Mouse (Mus musculus) kidney, embryonic 15.5 days (tissue): ENCODE results near the gene Foxs1. TPM values are rescaled to one million over a fixed set of nuclear protein-coding genes. Genes with fewer than 3 reads are reported as not detected.

ENCODE experiments used
- ATAC-seq: fragments of 200-750 bp; cut with Nextera tagmentation; replicated peaks from 2 replicates; pipeline ENCODE4 v1.8.0; 2017; ENCODE audit warnings: moderate TSS enrichment; ENCODE audit not compliant: low FRiP score
- H3K27ac ChIP-seq: fragments of 300-500 bp; sonication (generic); 2 replicates; pipeline ENCODE4 v1.5.1; 2015; ENCODE audit warnings: mild to moderate bottlenecking, inconsistent platforms
- H3K27me3 ChIP-seq: fragments of 300-500 bp; sonication (generic); 2 replicates; pipeline ENCODE4 v1.6.1; 2015; ENCODE audit warnings: inconsistent platforms
- H3K36me3 ChIP-seq: fragments of 300-500 bp; sonication (generic); 2 replicates; pipeline ENCODE4 v1.6.1; 2015; ENCODE audit warnings: inconsistent platforms
- H3K4me1 ChIP-seq: fragments of 300-500 bp; sonication (generic); 2 replicates; pipeline ENCODE4 v1.6.1; 2015; ENCODE audit warnings: inconsistent platforms
- H3K4me2 ChIP-seq: fragments of 300-500 bp; sonication (generic); 2 replicates; pipeline ENCODE4 v1.6.1; 2015; ENCODE audit warnings: moderate library complexity, mild to moderate bottlenecking, inconsistent platforms
- H3K4me3 ChIP-seq: fragments of 300-500 bp; sonication (generic); replicated peaks from 2 replicates; pipeline ENCODE4 v1.5.1; 2015; ENCODE audit warnings: mild to moderate bottlenecking, inconsistent platforms
- H3K9ac ChIP-seq: fragments of 300-500 bp; sonication (generic); 2 replicates; pipeline ENCODE4 v1.6.1; 2015; ENCODE audit warnings: mild to moderate bottlenecking, inconsistent platforms
- H3K9me3 ChIP-seq: fragments of 300-500 bp; sonication (generic); replicated peaks from 2 replicates; pipeline ENCODE4 v1.6.1; 2016; ENCODE audit warnings: inconsistent platforms
- WGBS: fragments of 180-500 bp; shearing (Covaris S2); methylation state at CpG from one replicate; pipeline ENCODE4 v1.1.7; 2015; ENCODE audit warnings: mixed read lengths; 5-methylcytosine and 5-hydroxymethylcytosine counted together
- polyA plus RNA-seq: library from polyadenylated mRNA; unstranded; fragments of >200 nt; fragmentation: Nextera tagmentation; extraction: Ambion mirVana; gene quantifications from 2 replicates; pipeline ENCODE4 v1.2.1, GENCODE M21; 2015

The Foxs1 gene
- polyA plus RNA-seq, 1 experiment from 2014 or later: 6.9 TPM

- Histone ChIP-seq H3K27me3 (no peaks in the 10 kb centered on the region), H3K4me1 (peaks cover 88% of the 10 kb centered on the region), H3K27ac (peak overlapping the region; percentile 86), H3K36me3 (no peaks in the 10 kb centered on the region), H3K9ac (no peak overlapping the region; the same call in 1 of the 2 replicates), H3K4me3 (no peak overlapping the region), H3K4me2 (no peak overlapping the region), H3K9me3 (no peaks in the 10 kb centered on the region)
- WGBS: 74% methylated on average over 9 of the region's 9 CpGs
- ATAC-seq: no peak
These were observed 6.1 kb downstream of the Foxs1 start for GRCm38 (mm10) chr2:152926896-152927295.

- H3K9me3 ChIP-seq: no peaks in the 10 kb centered on the region
- ATAC-seq: peak; percentile 71
- no peaks in the 10 kb centered on the region for H3K27me3 ChIP-seq
- H3K4me1 ChIP-seq: peaks cover 72% of the 10 kb centered on the region
- no peak overlapping the region for H3K4me3 ChIP-seq
- WGBS: 38% methylated on average over 11 of the region's 11 CpGs
- H3K4me2 ChIP-seq: no peak overlapping the region
- 0 out of 2 replicates have a peak overlapping the region, but pooled peaks have one; percentile 7 for H3K9ac ChIP-seq
- H3K36me3 ChIP-seq: no peaks in the 10 kb centered on the region
- H3K27ac ChIP-seq: peak overlapping the region; percentile 85
These were observed 7.7 kb downstream of the Foxs1 start for GRCm38 (mm10) chr2:152925189-152925872.

DNA sequence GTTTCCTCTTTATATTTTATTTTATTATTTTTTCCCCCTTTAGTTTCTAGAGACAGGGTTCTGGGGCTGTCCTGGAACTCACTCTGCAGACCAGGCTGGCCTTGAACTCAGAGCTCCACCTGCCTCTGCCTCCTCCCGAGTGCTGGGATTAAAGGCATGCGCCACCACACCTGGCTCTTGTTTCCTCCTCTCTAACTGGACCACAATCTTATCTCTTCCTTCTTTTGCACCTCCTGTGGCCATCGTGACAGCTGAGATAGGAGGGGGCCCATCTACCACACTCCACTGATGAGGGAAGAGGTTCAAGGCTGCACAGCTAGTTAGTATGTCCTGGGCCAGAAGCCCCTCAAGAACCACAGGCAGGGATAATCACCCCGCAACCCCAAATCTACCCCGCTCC is 8.5 kb downstream of the Foxs1 start:
- H3K4me1 ChIP-seq: peaks cover 64% of the 10 kb centered on the region
- 84% methylated on average over 5 of the region's 5 CpGs for WGBS

GRCm38 (mm10) chr2:152924128-152924527 is 8.9 kb downstream of the Foxs1 start:
- Histone ChIP-seq H3K9ac (no peak overlapping the region), H3K27ac (peak overlapping the region; percentile 85; the same call in 1 of the 2 replicates), H3K4me2 (no peak overlapping the region), H3K27me3 (no peaks in the 10 kb centered on the region), H3K4me1 (peaks cover 62% of the 10 kb centered on the region), H3K9me3 (no peaks in the 10 kb centered on the region), H3K4me3 (no peak overlapping the region), H3K36me3 (no peaks in the 10 kb centered on the region)
- 31% methylated on average over 8 of the region's 8 CpGs for WGBS
- peak; percentile 31; the same call in 1 of the 2 replicates for ATAC-seq

More for the DNA sequence above, 8.5 kb downstream of the Foxs1 start:
- no peak overlapping the region for H3K4me2 ChIP-seq
- peak overlapping the region; percentile 85 for H3K27ac ChIP-seq
- ATAC-seq: no peak
- H3K9ac ChIP-seq: no peak overlapping the region
- no peak overlapping the region for H3K4me3 ChIP-seq
- no peaks in the 10 kb centered on the region for H3K36me3 ChIP-seq
- no peaks in the 10 kb centered on the region for H3K27me3 ChIP-seq
- no peaks in the 10 kb centered on the region for H3K9me3 ChIP-seq

DNA sequence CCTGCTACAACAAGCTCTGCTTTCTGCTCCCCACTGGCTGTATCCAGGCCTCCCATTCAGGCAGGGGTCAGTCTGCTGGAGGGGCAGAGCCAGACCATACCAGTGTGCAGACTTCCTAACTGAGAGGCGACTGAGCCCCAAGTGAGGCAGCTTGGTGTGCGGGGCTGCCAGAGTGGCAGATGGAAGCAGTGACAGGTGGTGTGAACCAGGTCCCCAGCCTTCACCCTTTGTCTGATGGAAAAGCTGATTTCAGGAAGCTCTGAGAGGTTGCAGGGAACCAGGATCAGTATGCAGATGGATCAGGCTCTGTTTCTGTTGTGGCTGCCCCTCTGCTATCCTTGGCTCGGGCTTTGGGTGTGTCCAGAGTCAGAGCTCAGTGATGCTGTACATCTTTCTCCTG is 9.4 kb downstream of the Foxs1 start:
- WGBS: 69% methylated on average over 3 of the region's 3 CpGs
- Histone ChIP-seq H3K4me3 (no peak overlapping the region), H3K4me2 (no peak overlapping the region), H3K9me3 (no peaks in the 10 kb centered on the region), H3K27ac (peak overlapping the region; percentile 24), H3K27me3 (no peaks in the 10 kb centered on the region), H3K36me3 (no peaks in the 10 kb centered on the region), H3K4me1 (peaks cover 61% of the 10 kb centered on the region), H3K9ac (no peak overlapping the region)
- no peak for ATAC-seq

DNA sequence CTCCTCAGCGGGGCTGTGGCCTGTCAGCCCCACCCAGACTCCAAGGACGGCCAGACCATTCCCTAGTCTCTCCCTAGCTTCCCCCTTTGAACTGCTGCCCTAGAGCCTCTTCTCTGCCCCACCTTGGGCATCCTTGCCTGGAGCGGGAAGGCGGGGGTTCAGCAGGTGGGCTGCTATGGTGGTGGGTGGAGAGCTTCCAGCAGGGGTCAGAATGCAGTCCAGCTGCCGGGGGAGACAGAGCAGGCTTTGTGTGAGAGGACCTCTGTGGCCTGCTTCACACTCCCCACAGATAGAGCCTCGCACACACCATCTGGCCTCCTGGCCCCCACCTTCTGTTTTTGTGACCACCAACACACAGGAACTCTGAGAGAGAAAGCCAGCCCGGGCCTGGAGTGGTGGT is 10.6 kb downstream of the Foxs1 start:
- no peak overlapping the region for H3K4me3 ChIP-seq
- H3K4me2 ChIP-seq: no peak overlapping the region
- H3K4me1 ChIP-seq: peaks cover 56% of the 10 kb centered on the region
- H3K27me3 ChIP-seq: no peaks in the 10 kb centered on the region
- no peaks in the 10 kb centered on the region for H3K36me3 ChIP-seq
- no peak overlapping the region for H3K27ac ChIP-seq
- ATAC-seq: no peak
- H3K9ac ChIP-seq: no peak overlapping the region
- no peaks in the 10 kb centered on the region for H3K9me3 ChIP-seq
- WGBS: 45% methylated on average over 7 of the region's 7 CpGs

DNA sequence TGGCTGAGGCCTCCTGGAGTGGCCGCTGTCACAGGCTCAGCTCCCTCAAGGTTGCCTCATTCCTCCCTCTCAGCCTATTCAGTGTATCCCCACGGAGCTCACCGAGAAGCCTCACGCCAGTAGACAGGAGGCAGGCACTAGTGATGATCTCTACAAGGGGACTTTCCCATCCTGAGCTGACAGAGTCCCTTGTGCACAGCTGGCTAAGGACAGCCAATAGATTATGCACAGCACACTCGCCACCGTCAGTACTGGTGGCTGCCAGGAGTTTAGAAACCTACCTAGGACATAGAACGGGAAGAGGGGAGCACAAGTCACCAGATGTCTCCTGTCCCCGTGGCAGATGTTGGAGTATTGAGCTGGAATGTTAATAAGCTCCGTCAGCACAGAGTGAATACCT is 15.3 kb downstream of the Foxs1 start:
- Histone ChIP-seq H3K9me3 (no peaks in the 10 kb centered on the region), H3K4me1 (peaks cover 35% of the 10 kb centered on the region), H3K9ac (no peak overlapping the region), H3K36me3 (no peaks in the 10 kb centered on the region), H3K27ac (no peak overlapping the region), H3K4me3 (no peak overlapping the region), H3K27me3 (peaks cover 16% of the 10 kb centered on the region), H3K4me2 (no peak overlapping the region)
- ATAC-seq: no peak
- WGBS: 56% methylated on average over 9 of the region's 9 CpGs

GRCm38 (mm10) chr2:152916111-152916510 is 16.9 kb downstream of the Foxs1 start:
- peaks cover 31% of the 10 kb centered on the region for H3K27me3 ChIP-seq
- H3K9ac ChIP-seq: no peak overlapping the region
- no peaks in the 10 kb centered on the region for H3K9me3 ChIP-seq
- H3K4me2 ChIP-seq: no peak overlapping the region
- no peak overlapping the region for H3K27ac ChIP-seq
- no peak overlapping the region for H3K4me3 ChIP-seq
- no peak for ATAC-seq
- peaks cover 31% of the 10 kb centered on the region for H3K4me1 ChIP-seq
- H3K36me3 ChIP-seq: no peaks in the 10 kb centered on the region
- WGBS: 47% methylated on average over 5 of the region's 5 CpGs

DNA sequence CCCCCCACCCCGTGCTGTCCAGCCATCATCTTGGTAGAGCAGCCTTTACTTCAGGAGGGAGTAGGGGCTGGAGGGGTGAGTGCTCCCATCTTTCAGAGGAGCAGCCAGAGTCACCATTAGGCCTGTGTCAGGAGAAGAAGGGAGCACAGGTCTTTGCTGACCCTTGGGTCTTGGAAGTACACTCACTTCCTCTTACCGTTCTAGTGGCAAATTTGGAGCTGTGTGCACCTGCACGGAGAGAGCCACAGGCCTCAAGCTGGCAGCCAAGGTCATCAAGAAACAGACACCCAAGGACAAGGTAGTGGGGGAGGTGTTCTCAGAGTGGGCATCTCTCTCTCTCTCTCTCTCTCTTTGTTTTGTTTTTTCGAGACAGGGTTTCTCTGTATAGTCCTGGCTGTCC is 17.6 kb downstream of the Foxs1 start:
- H3K4me1 ChIP-seq: peaks cover 35% of the 10 kb centered on the region
- 61% methylated on average over 4 of the region's 4 CpGs for WGBS
- no peaks in the 10 kb centered on the region for H3K36me3 ChIP-seq
- H3K9ac ChIP-seq: no peak overlapping the region
- no peak overlapping the region for H3K4me3 ChIP-seq
- no peak for ATAC-seq
- no peak overlapping the region for H3K4me2 ChIP-seq
- H3K27me3 ChIP-seq: peaks cover 38% of the 10 kb centered on the region
- H3K9me3 ChIP-seq: no peaks in the 10 kb centered on the region
- no peak overlapping the region for H3K27ac ChIP-seq

DNA sequence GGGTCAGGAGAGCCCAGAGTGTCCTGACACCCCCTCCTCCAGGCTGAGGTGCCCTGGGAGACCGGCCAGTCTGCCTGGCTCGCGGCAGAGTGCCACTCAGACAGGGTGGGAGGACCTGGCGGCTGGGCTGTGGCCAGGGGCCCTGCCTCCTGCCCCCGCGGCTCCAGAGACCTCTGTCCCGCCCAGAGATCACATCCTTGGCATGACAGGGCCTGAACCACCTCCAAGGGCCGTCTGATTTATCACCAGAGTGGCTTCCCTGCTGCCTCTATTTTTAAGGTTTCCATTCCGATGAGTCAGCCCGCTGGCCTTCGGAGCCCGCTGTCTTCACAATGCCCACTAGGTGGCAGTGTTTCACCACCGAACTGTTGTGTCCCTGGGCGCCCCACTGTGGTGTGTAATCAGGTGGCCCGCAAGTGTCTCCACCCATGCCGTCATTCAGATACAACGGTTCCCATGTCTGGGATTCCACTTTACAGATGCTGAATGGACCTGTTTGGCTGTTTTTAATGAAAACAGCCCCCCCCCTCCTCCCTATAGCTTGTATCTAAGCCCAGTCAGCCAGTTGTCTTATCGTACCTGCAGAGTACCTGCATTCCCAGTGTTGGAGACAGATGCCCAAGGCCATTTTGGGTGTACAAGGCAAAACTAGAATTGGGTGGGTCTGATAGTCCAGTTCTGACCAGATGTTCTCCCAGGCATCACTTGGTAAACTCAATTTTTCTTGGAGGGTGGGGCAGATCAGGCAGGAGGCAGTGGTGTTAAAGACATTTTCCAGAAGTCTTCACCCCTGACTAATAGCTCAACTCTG is 18.5 kb downstream of the Foxs1 start:
- Histone ChIP-seq H3K9me3 (no peaks in the 10 kb centered on the region), H3K4me1 (peaks cover 35% of the 10 kb centered on the region), H3K4me2 (peak overlapping the region; percentile 49), H3K27me3 (peaks cover 42% of the 10 kb centered on the region), H3K9ac (no peak overlapping the region), H3K4me3 (peak overlapping the region; percentile 20), H3K36me3 (no peaks in the 10 kb centered on the region), H3K27ac (no peak overlapping the region)
- peak; percentile 75 for ATAC-seq
- 2% methylated on average over 18 of the region's 18 CpGs for WGBS

DNA sequence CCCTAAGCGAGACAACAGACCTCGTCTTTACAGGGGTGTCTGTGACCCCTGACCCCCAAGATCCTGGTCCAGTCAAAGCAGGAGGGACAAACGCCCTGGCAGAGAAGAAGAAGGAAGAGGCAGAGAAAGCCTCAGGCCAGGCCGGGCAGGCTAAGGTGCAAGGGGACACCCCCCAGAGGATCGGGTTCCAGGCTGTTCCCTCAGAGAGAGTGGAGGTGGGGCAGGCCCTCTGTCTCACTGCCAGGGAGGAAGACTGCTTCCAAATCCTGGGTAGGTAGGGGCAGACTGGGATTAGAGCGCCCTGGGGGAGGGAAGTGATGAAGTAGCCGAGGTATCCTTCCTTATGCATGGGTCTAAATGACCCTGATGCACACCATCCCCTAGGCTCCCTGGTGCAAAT is 19.5 kb downstream of the Foxs1 start:
- H3K4me2 ChIP-seq: no peak overlapping the region
- 20% methylated on average over 7 of the region's 7 CpGs for WGBS
- peaks cover 29% of the 10 kb centered on the region for H3K4me1 ChIP-seq
- H3K36me3 ChIP-seq: no peaks in the 10 kb centered on the region
- ATAC-seq: no peak
- no peak overlapping the region for H3K4me3 ChIP-seq
- no peaks in the 10 kb centered on the region for H3K9me3 ChIP-seq
- H3K27ac ChIP-seq: no peak overlapping the region
- H3K9ac ChIP-seq: no peak overlapping the region
- H3K27me3 ChIP-seq: peaks cover 42% of the 10 kb centered on the region

DNA sequence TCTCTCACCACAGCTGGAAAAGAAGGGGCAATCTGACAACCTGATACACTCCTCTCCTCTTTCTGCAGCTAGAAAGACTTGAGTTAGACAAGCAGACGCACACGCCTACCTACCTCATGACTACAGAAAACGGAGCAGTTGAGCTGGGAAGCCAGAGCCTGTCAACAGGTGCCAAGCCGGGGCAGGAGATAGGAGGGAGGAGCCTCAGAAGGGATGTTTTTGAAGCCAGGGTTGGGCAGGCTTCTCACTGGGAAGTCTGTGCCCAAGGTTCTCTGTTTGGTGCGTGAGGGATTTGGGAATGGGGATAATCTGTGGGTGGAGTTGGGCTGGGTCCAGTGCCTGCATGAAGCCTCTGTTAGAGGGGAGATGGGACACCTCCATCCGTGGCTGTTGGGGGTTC is 21.6 kb downstream of the Foxs1 start:
- no peaks in the 10 kb centered on the region for H3K36me3 ChIP-seq
- no peak for ATAC-seq
- WGBS: 35% methylated on average over 6 of the region's 6 CpGs
- no peaks in the 10 kb centered on the region for H3K9me3 ChIP-seq
- no peak overlapping the region for H3K9ac ChIP-seq
- peaks cover 37% of the 10 kb centered on the region for H3K27me3 ChIP-seq
- no peak overlapping the region for H3K4me2 ChIP-seq
- H3K27ac ChIP-seq: no peak overlapping the region
- peaks cover 32% of the 10 kb centered on the region for H3K4me1 ChIP-seq
- H3K4me3 ChIP-seq: no peak overlapping the region
